Mouse (Mus musculus) cortical plate, adult 2 months (tissue): Measurements from ENCODE around the gene Tardbp.

Experiments
- CTCF ChIP-seq: fragments of 200-500 bp; IDR thresholded peaks from 2 replicates; pipeline ENCODE4 v1.5.1; 2011; ENCODE audit warnings: mild to moderate bottlenecking, control low read depth, low read length; ENCODE audit not compliant: insufficient read depth; ENCODE audit errors: extremely low read depth
- POLR2A ChIP-seq: fragments of 200-500 bp; IDR thresholded peaks from 2 replicates; pipeline ENCODE4 v1.6.1; 2011; ENCODE audit warnings: mild to moderate bottlenecking, low read length, control low read depth; ENCODE audit not compliant: insufficient read depth; ENCODE audit errors: extremely low read depth

GRCm38 (mm10) chr4:148651045-148651444 lies 24.2 kb upstream of the Tardbp start:
- TF ChIP-seq CTCF (no peak), POLR2A (no peak)
